ENCODE assay signal across 10 mouse cellular contexts in genomic region chr4:97997151-97997817, GRCm38 (mm10).
A peak's percentile ranks its signal among the peaks of the same experiment; 100 is the strongest.
DNase-seq lines count a peak whose midpoint lies in the region; ATAC-seq and TF ChIP-seq lines count a peak whose summit lies in the region.
"Had no signal": no experiment of that assay in that cellular context is flagged by ENCODE, and none has a peak within 500 bp of the region (broad histone marks: within the 10 kb centered on the region; RNA-seq: fewer than 3 reads in every experiment).

No protein-coding gene starts in this region.

- H3K9me3 ChIP-seq in heart, embryonic 10.5 days: no peaks in the 10 kb centered on the region
- no peaks in the 10 kb centered on the region for H3K9me3 ChIP-seq in midbrain, postnatal 0 days (ENCODE audit: low read length)
- H3K9me3 ChIP-seq in midbrain, embryonic 14.5 days (ENCODE audit: control insufficient read depth, low read length): no peaks in the 10 kb centered on the region
- H3K9me3 ChIP-seq in neural tube, embryonic 13.5 days: no peaks in the 10 kb centered on the region
- no peaks in the 10 kb centered on the region for H3K9me3 ChIP-seq in intestine, embryonic 15.5 days

- no peak overlapping the region for H3K27ac ChIP-seq in heart, embryonic 10.5 days
- H3K27ac ChIP-seq in midbrain, postnatal 0 days (ENCODE audit: low read depth, low read length): no peak overlapping the region
- H3K27ac ChIP-seq in midbrain, embryonic 14.5 days (replicated peaks; ENCODE audit: low read depth, low read length): no peak overlapping the region; the same call in 1 of the 2 replicates
- peak overlapping the region; percentile 55; the same call in 1 of the 2 replicates for H3K27ac ChIP-seq in neural tube, embryonic 13.5 days (replicated peaks)
- H3K27ac ChIP-seq in intestine, embryonic 15.5 days: no peak overlapping the region

- H3K4me1 ChIP-seq in heart, embryonic 10.5 days: peaks cover 4% of the 10 kb centered on the region
- H3K4me1 ChIP-seq in midbrain, postnatal 0 days (ENCODE audit: insufficient read depth, low read length): no peaks in the 10 kb centered on the region
- H3K4me1 ChIP-seq in midbrain, embryonic 14.5 days (ENCODE audit: control insufficient read depth, insufficient read depth, low read length): 0 out of 2 replicates have a peak, but pooled peaks cover 3% of the 10 kb centered on the region
- peaks cover 28% of the 10 kb centered on the region for H3K4me1 ChIP-seq in neural tube, embryonic 13.5 days (replicated peaks)
- H3K4me1 ChIP-seq in intestine, embryonic 15.5 days (replicated peaks): peaks cover 4% of the 10 kb centered on the region

- no peaks in the 10 kb centered on the region for H3K36me3 ChIP-seq in heart, embryonic 10.5 days
- no peaks in the 10 kb centered on the region for H3K36me3 ChIP-seq in midbrain, postnatal 0 days (ENCODE audit: insufficient read depth, low read length)
- no peaks in the 10 kb centered on the region for H3K36me3 ChIP-seq in midbrain, embryonic 14.5 days (ENCODE audit: control insufficient read depth, insufficient read depth, low read length)
- no peaks in the 10 kb centered on the region for H3K36me3 ChIP-seq in neural tube, embryonic 13.5 days
- H3K36me3 ChIP-seq in intestine, embryonic 15.5 days: no peaks in the 10 kb centered on the region

- no peak overlapping the region for H3K4me2 ChIP-seq in midbrain, postnatal 0 days (ENCODE audit: low read depth, low read length, poor library complexity, severe bottlenecking)
- H3K4me2 ChIP-seq in midbrain, embryonic 14.5 days (ENCODE audit: low read length): no peak overlapping the region
- H3K4me2 ChIP-seq in neural tube, embryonic 13.5 days: no peak overlapping the region
- H3K4me2 ChIP-seq in intestine, embryonic 15.5 days (replicated peaks): no peak overlapping the region

- no peak overlapping the region for H3K4me3 ChIP-seq in heart, embryonic 10.5 days
- no peak overlapping the region for H3K4me3 ChIP-seq in midbrain, postnatal 0 days (ENCODE audit: low read depth, low read length)
- no peak overlapping the region for H3K4me3 ChIP-seq in midbrain, embryonic 14.5 days (replicated peaks; ENCODE audit: low read depth, low read length)
- no peak overlapping the region for H3K4me3 ChIP-seq in neural tube, embryonic 13.5 days
- no peak overlapping the region for H3K4me3 ChIP-seq in intestine, embryonic 15.5 days (replicated peaks)

- TF ChIP-seq CTCF in midbrain, postnatal 0 days (IDR thresholded peaks at IDR 0.05): no peak

- ATAC-seq in midbrain, postnatal 0 days (ENCODE audit: low FRiP score): no peak
- ATAC-seq in midbrain, embryonic 14.5 days (ENCODE audit: low FRiP score, low TSS enrichment): no peak
- no peak for ATAC-seq in neural tube, embryonic 13.5 days (ENCODE audit: low read depth)
- no peak for ATAC-seq in intestine, embryonic 15.5 days

- DNase-seq in heart, embryonic 10.5 days (ENCODE audit: low spot score): peak; percentile 69
- no peak for DNase-seq in heart, adult 9 months (ENCODE audit: low spot score in 2 of 2)
- peak; percentile 70 for DNase-seq in midbrain, postnatal 0 days (ENCODE audit: low spot score)
- no peak for DNase-seq in midbrain, embryonic 14.5 days
- DNase-seq in cerebellum, postnatal 25 days: peak; percentile 39 to 44
- DNase-seq in c-Kit-positive CD71-positive TER-119-positive erythroid progenitor cells, embryonic 14.5 days (ENCODE audit: low spot score): no peak
- DNase-seq: lung, adult 2 months had no signal

- H3K9ac ChIP-seq in midbrain, postnatal 0 days (replicated peaks; ENCODE audit: low read length, poor library complexity, severe bottlenecking): no peak overlapping the region
- H3K9ac ChIP-seq in midbrain, embryonic 14.5 days (replicated peaks; ENCODE audit: low read length): no peak overlapping the region
- no peak overlapping the region for H3K9ac ChIP-seq in neural tube, embryonic 13.5 days
- no peak overlapping the region for H3K9ac ChIP-seq in intestine, embryonic 15.5 days

- no peaks in the 10 kb centered on the region for H3K27me3 ChIP-seq in heart, embryonic 10.5 days (ENCODE audit: insufficient read depth, poor library complexity, severe bottlenecking)
- no peaks in the 10 kb centered on the region for H3K27me3 ChIP-seq in midbrain, postnatal 0 days (ENCODE audit: insufficient read depth, low read length)
- no peaks in the 10 kb centered on the region for H3K27me3 ChIP-seq in midbrain, embryonic 14.5 days (ENCODE audit: control insufficient read depth, insufficient read depth, low read length)
- H3K27me3 ChIP-seq in neural tube, embryonic 13.5 days: no peaks in the 10 kb centered on the region
- no peaks in the 10 kb centered on the region for H3K27me3 ChIP-seq in intestine, embryonic 15.5 days (replicated peaks)
- H3K27me3 ChIP-seq: CH12.LX had no signal

- WGBS in heart, embryonic 10.5 days: 80% methylated on average over 11 of the region's 11 CpGs
- WGBS in midbrain, postnatal 0 days: 74% methylated on average over 11 of the region's 11 CpGs
- WGBS in midbrain, embryonic 14.5 days: 83% methylated on average over 11 of the region's 11 CpGs
- 81% methylated on average over 11 of the region's 11 CpGs for WGBS in neural tube, embryonic 13.5 days
- WGBS in intestine, embryonic 15.5 days: 66% methylated on average over 11 of the region's 11 CpGs

Comparison
In these comparisons a context has a peak if more than half of its experiments do, and no peak if none do; other contexts are left out.
1. DNase-seq: peak in heart, embryonic 10.5 days (single experiment), midbrain, postnatal 0 days (single experiment) and cerebellum, postnatal 25 days (2 of 2); none in heart, adult 9 months (0 of 2), midbrain, embryonic 14.5 days (single experiment) and c-Kit-positive CD71-positive TER-119-positive erythroid progenitor cells, embryonic 14.5 days (single experiment).